In the genomic region with DNA sequence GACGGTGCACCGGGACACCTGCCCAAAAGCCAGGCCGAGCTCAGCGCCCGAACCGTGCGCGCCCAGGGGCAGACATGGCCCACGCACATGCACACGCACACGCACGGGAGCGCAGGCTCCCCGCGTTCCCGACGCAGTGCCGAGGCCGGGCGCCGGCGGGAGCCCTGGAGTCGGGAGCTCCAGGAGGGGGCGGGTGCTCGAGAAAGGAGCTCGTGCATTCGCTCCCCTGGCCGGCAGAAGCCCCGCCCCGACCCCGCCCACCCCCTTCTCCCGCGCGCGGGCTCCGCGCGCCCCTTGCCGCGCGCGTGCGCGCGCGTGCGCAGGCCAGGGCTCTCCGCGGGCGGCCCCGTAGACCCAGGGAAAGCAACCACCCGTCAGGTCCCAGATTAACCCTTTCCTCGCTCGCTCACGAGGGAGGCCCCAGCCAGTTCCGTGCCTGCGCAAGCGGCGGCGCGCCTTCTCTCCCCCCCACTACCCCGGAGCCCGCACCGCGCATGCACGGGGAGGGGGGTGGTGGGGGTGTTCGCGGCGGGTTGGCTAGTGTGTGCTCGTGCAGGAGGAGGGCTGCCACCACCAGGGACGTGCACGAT, we compare ENCODE assay signal across 8 mouse cellular contexts. TPM values are rescaled to one million over a fixed set of nuclear protein-coding genes. Genes with fewer than 3 reads are reported as not detected.
DNase-seq lines count a peak whose midpoint lies in the region; ATAC-seq lines count a peak whose summit lies in the region.

A gene (plus strand): TSS at position 540 of the 590 bp plus-strand sequence.

- DNase-seq in adipocyte (ENCODE audit: low spot score), result peak; percentile 97
- DNase-seq in embryo, embryonic 10 days (ENCODE audit: low spot score), result peak; percentile 96
- DNase-seq in gastrocnemius, postnatal 10 days, result peak; percentile 92
- peak; percentile 95 for DNase-seq in induced T-regulatory cell, adult 2 months (ENCODE audit: low read depth)
- DNase-seq in left cerebral cortex, adult 9 months (ENCODE audit: low spot score in 2 of 2), result peak; percentile 84 to 88
- peak; percentile 93 for DNase-seq in right cerebral cortex, postnatal 14 days
- peak; percentile 88 to 93 for DNase-seq in urinary bladder, postnatal 36 days (ENCODE audit: low spot score in 2 of 2)

- ATAC-seq in megakaryocyte progenitor cell, adult 5-6 weeks (replicated peaks; ENCODE audit: poor library complexity), result peak; percentile 77

RNA-seq across cellular contexts. Expression of the gene that starts here (rescaled TPM):
- total RNA-seq in gastrocnemius, postnatal 10 days (2021), result 10 to 100 TPM in 1 of 2 experiments, 1 to 10 TPM in 1; 8.9 to 10.2 TPM
- total RNA-seq in megakaryocyte progenitor cell, adult 5-6 weeks (2015), result 19.8 and 22.0 TPM in 2 replicates
- 22.8 and 26.3 TPM in 2 replicates for total RNA-seq in megakaryocyte progenitor cell, adult 5-6 weeks (2017)

Comparison
In these comparisons a context has a peak if more than half of its experiments do, and no peak if none do; other contexts are left out.
1. Peak in every context shown above with its lines: DNase-seq and ATAC-seq.